Mouse (Mus musculus) spleen, adult 2 months (tissue): ENCODE results near the gene Stox2. TPM values are rescaled to one million over a fixed set of nuclear protein-coding genes. Genes with fewer than 3 reads are reported as not detected.
"Not testable (repeated sequence)": the region's sequence is repeated elsewhere in the genome, so short reads cannot be mapped to it uniquely, and the experiment has no call there.

Source experiments
- DNase-seq, 2 experiments: peaks; one replicate each; pipeline versions ENCODE4 v3.0.0 to v3.0.0-alpha.2; 2012 to 2021; ENCODE audit warnings: low spot score in 2 of 2, low read depth in 1 of 2
- H3K27ac ChIP-seq: fragments of 200-500 bp; 2 replicates; pipeline ENCODE4 v1.5.1; 2012; ENCODE audit warnings: low read length, inconsistent platforms; ENCODE audit not compliant: insufficient read depth
- H3K27me3 ChIP-seq: fragments of 200-500 bp; 2 replicates; pipeline ENCODE4 v1.6.1; 2012; ENCODE audit warnings: mild to moderate bottlenecking, moderate library complexity, low read length, inconsistent platforms; ENCODE audit not compliant: control insufficient read depth, insufficient read depth
- H3K36me3 ChIP-seq: fragments of 200-500 bp; 2 replicates; pipeline ENCODE4 v1.6.1; 2012; ENCODE audit warnings: mild to moderate bottlenecking, low read length, inconsistent platforms; ENCODE audit not compliant: control insufficient read depth, insufficient read depth
- H3K4me1 ChIP-seq: fragments of 200-500 bp; 2 replicates; pipeline ENCODE4 v1.6.1; 2011; ENCODE audit warnings: inconsistent platforms; ENCODE audit not compliant: control insufficient read depth, insufficient read depth, insufficient read length
- H3K4me3 ChIP-seq: fragments of 200-500 bp; 2 replicates; pipeline ENCODE4 v1.5.1; 2011; ENCODE audit warnings: mild to moderate bottlenecking, inconsistent platforms; ENCODE audit not compliant: insufficient read depth, insufficient read length; ENCODE audit errors: extremely low read depth
- CTCF ChIP-seq: fragments of 200-500 bp; IDR thresholded peaks from 2 replicates; pipeline ENCODE4 v1.5.1; 2011; ENCODE audit warnings: mild to moderate bottlenecking, inconsistent platforms; ENCODE audit not compliant: insufficient read depth, insufficient read length, insufficient replicate concordance; ENCODE audit errors: extremely low read depth
- POLR2A ChIP-seq: fragments of 200-500 bp; IDR thresholded peaks from 2 replicates; pipeline ENCODE4 v1.6.1; 2011; ENCODE audit warnings: low read depth, low read length, inconsistent platforms
- WGBS: fragments of 180-500 bp; shearing (Covaris S2); methylation state at CpG from one replicate; pipeline ENCODE4 v1.1.7; 2018; 5-methylcytosine and 5-hydroxymethylcytosine counted together
- polyA plus RNA-seq: library from polyadenylated mRNA; depleted of rRNA; stranded (reverse); fragments of >200 nt; gene quantifications from 2 replicates; pipeline ENCODE4 v1.2.3, GENCODE M21; 2012

Gene Stox2
- polyA plus RNA-seq, 1 experiment = 0.50 TPM

DNA sequence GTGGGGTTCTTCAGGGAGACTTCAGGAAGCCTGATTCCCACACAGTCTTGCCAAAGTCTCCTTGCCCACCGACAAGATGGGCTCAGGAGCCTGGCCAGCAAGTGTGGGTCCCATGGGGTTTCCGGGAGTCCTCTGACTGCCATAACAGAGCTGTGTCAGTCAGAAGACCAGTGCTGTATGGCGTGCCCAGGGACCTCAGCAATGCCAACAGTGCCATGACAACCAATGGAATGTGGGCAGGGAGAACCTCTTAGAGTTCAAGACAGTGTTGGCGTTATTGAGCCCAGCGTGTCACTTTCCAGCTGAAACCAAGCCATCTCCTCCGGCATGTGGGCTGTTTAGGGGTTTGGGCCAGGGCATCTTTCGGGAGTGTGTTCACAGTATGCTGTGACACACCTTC is 33.9 kb upstream of the Stox2 start:
- 91% methylated on average over 7 of the region's 7 CpGs for WGBS
- Histone ChIP-seq H3K4me3 (no peak overlapping the region), H3K27me3 (no peaks in the 10 kb centered on the region), H3K36me3 (no peaks in the 10 kb centered on the region), H3K4me1 (no peaks in the 10 kb centered on the region), H3K27ac (no peak overlapping the region)
- TF ChIP-seq CTCF = no peak
- no peak for TF ChIP-seq POLR2A
- no peak for DNase-seq

- no peaks in the 10 kb centered on the region for H3K4me1 ChIP-seq
- DNase-seq = no peak
- H3K4me3 ChIP-seq = no peak overlapping the region
- H3K27me3 ChIP-seq = no peaks in the 10 kb centered on the region
- WGBS = 55% methylated on average over 10 of the region's 10 CpGs
- H3K27ac ChIP-seq = no peak overlapping the region
- no peaks in the 10 kb centered on the region for H3K36me3 ChIP-seq
- TF ChIP-seq CTCF = no peak
- TF ChIP-seq POLR2A = no peak
These were observed 15.5 kb upstream of the Stox2 start for GRCm38 (mm10) chr8:47461650-47462049.

- 77% methylated on average over 6 of the region's 6 CpGs for WGBS
- Histone ChIP-seq H3K4me1 (no peaks in the 10 kb centered on the region), H3K27me3 (no peaks in the 10 kb centered on the region), H3K4me3 (no peak overlapping the region), H3K27ac (no peak overlapping the region), H3K36me3 (no peaks in the 10 kb centered on the region)
- TF ChIP-seq POLR2A = no peak
- no peak for TF ChIP-seq CTCF
- DNase-seq = no peak
These were observed 13.1 kb upstream of the Stox2 start for GRCm38 (mm10) chr8:47459216-47459749.

- H3K4me3 ChIP-seq = no peak overlapping the region
- no peaks in the 10 kb centered on the region for H3K27me3 ChIP-seq
- no peaks in the 10 kb centered on the region for H3K4me1 ChIP-seq
- no peak for TF ChIP-seq CTCF
- no peak for TF ChIP-seq POLR2A
- no peaks in the 10 kb centered on the region for H3K36me3 ChIP-seq
- 89% methylated on average over 10 of the region's 10 CpGs for WGBS
- H3K27ac ChIP-seq = no peak overlapping the region
- DNase-seq = no peak
These were observed 12.4 kb upstream of the Stox2 start for GRCm38 (mm10) chr8:47458591-47458990.

GRCm38 (mm10) chr8:47449211-47449610 is 3.0 kb upstream of the Stox2 start:
- not testable (repeated sequence) for H3K27ac ChIP-seq, H3K27me3 ChIP-seq, H3K4me3 ChIP-seq, H3K4me1 ChIP-seq, DNase-seq, H3K36me3 ChIP-seq
- WGBS = 96% methylated on average over 2 of the region's 2 CpGs

DNA sequence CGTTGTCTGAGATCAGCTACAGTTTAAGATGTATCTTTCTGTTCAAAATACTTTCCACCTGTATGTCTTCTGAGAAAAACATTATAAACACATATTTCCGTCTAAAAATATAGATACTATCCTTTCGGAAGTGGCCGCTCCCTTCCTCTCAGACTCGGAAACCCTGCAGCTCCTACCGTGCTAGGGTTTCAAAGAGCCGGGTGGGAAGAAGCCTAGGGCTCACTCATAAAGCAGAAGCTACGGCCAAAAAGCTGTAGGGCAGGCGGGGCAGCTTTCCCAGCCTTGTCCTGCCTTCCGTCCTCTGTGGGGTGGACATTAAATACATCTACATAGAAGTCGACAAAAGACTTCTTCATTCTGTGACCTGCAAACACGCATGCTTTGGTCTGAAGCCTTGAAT is 6.9 kb downstream of the Stox2 start:
- Histone ChIP-seq H3K27ac (no peak overlapping the region), H3K27me3 (no peaks in the 10 kb centered on the region), H3K4me3 (no peak overlapping the region), H3K36me3 (no peaks in the 10 kb centered on the region), H3K4me1 (no peaks in the 10 kb centered on the region)
- WGBS = 86% methylated on average over 12 of the region's 12 CpGs
- no peak for TF ChIP-seq CTCF
- TF ChIP-seq POLR2A = no peak
- DNase-seq = no peak

- no peak for DNase-seq
- H3K36me3 ChIP-seq = no peaks in the 10 kb centered on the region
- TF ChIP-seq CTCF = no peak
- no peak for TF ChIP-seq POLR2A
- no peak overlapping the region for H3K4me3 ChIP-seq
- no peaks in the 10 kb centered on the region for H3K27me3 ChIP-seq
- H3K4me1 ChIP-seq = no peaks in the 10 kb centered on the region
- no peak overlapping the region for H3K27ac ChIP-seq
- WGBS = 90% methylated on average over 6 of the region's 6 CpGs
These were observed 8.2 kb downstream of the Stox2 start for GRCm38 (mm10) chr8:47437976-47438375.
